Mouse (Mus musculus) lung, embryonic 14.5 days (tissue): ENCODE data around the gene Atic. TPM values are rescaled to one million over a fixed set of nuclear protein-coding genes. Genes with fewer than 3 reads are reported as not detected.
A peak's percentile ranks its signal among the peaks of the same experiment; 100 is the strongest.

Source experiments
- ATAC-seq: fragments of 200-750 bp; cut with Nextera tagmentation; 2 replicates; pipeline ENCODE4 v1.8.0; 2017; ENCODE audit warnings: mild to moderate bottlenecking, moderate TSS enrichment, moderate library complexity; ENCODE audit not compliant: insufficient read depth
- DNase-seq: peaks from one replicate; pipeline ENCODE4 v3.0.0-alpha.2; 2015
- H3K27ac ChIP-seq: fragments of 300-500 bp; sonication (generic); 2 replicates; pipeline ENCODE4 v1.5.1; 2014; ENCODE audit warnings: low read depth, mild to moderate bottlenecking, moderate library complexity
- H3K27me3 ChIP-seq: fragments of 300-500 bp; sonication (generic); 2 replicates; pipeline ENCODE4 v1.6.1; 2014; ENCODE audit warnings: low read length, control low read depth; ENCODE audit not compliant: insufficient read depth
- H3K36me3 ChIP-seq: fragments of 300-500 bp; sonication (generic); 2 replicates; pipeline ENCODE4 v1.6.1; 2014; ENCODE audit warnings: control low read depth; ENCODE audit not compliant: insufficient read depth
- H3K4me1 ChIP-seq: fragments of 300-500 bp; sonication (generic); 2 replicates; pipeline ENCODE4 v1.6.1; 2014; ENCODE audit warnings: antibody characterized with exemption, control low read depth; ENCODE audit not compliant: insufficient read depth
- H3K4me2 ChIP-seq: fragments of 300-500 bp; sonication (generic); 2 replicates; pipeline ENCODE4 v1.6.1; 2014; ENCODE audit warnings: mild to moderate bottlenecking
- H3K4me3 ChIP-seq: fragments of 300-500 bp; sonication (generic); 2 replicates; pipeline ENCODE4 v1.5.1; 2014; ENCODE audit warnings: low read depth, low read length
- H3K9ac ChIP-seq: fragments of 300-500 bp; sonication (generic); 2 replicates; pipeline ENCODE4 v1.6.1; 2014
- H3K9me3 ChIP-seq: fragments of 300-500 bp; sonication (generic); 2 replicates; pipeline ENCODE4 v1.6.1; 2016; ENCODE audit warnings: low read depth, low read length, control low read depth
- CTCF ChIP-seq: IDR thresholded peaks from 2 replicates; pipeline ENCODE4 v1.5.1; 2016; ENCODE audit warnings: antibody characterized with exemption, low read depth
- WGBS: fragments of 180-500 bp; shearing (Covaris S2); extraction: QIAGEN DNeasy Blood & Tissue Kit; methylation state at CpG from one replicate; pipeline ENCODE4 v1.1.7; 2014; 5-methylcytosine and 5-hydroxymethylcytosine counted together
- polyA plus RNA-seq: library from polyadenylated mRNA; unstranded; fragments of >200 nt; fragmentation: Nextera tagmentation; extraction: Ambion mirVana; gene quantifications from 2 replicates; pipeline ENCODE4 v1.2.1, GENCODE M21; 2014

Gene Atic
- polyA plus RNA-seq, 1 experiment from 2014 or later = 71.5 TPM

- Histone ChIP-seq H3K4me2 (no peak overlapping the region), H3K9me3 (no peaks in the 10 kb centered on the region), H3K4me3 (no peak overlapping the region), H3K4me1 (no peaks in the 10 kb centered on the region), H3K27ac (no peak overlapping the region), H3K27me3 (no peaks in the 10 kb centered on the region), H3K9ac (no peak overlapping the region), H3K36me3 (no peaks in the 10 kb centered on the region)
- TF ChIP-seq CTCF = no peak
- no peak for ATAC-seq
- DNase-seq = peak; percentile 46
- WGBS = 68% methylated on average over 3 of the region's 3 CpGs
These were observed 16.5 kb upstream of the Atic start for GRCm38 (mm10) chr1:71540437-71540836.

GRCm38 (mm10) chr1:71550626-71551195, 6.2 kb upstream of the Atic start:
- 54% methylated on average over 10 of the region's 10 CpGs for WGBS
- ATAC-seq (no peak), DNase-seq (no peak)
- no peak overlapping the region for H3K4me3 ChIP-seq
- TF ChIP-seq CTCF = no peak
- H3K9me3 ChIP-seq = no peaks in the 10 kb centered on the region
- H3K27me3 ChIP-seq = no peaks in the 10 kb centered on the region
- no peak overlapping the region for H3K4me2 ChIP-seq
- H3K27ac ChIP-seq = no peak overlapping the region
- no peak overlapping the region for H3K9ac ChIP-seq
- H3K4me1 ChIP-seq = no peaks in the 10 kb centered on the region
- H3K36me3 ChIP-seq = no peaks in the 10 kb centered on the region

DNA sequence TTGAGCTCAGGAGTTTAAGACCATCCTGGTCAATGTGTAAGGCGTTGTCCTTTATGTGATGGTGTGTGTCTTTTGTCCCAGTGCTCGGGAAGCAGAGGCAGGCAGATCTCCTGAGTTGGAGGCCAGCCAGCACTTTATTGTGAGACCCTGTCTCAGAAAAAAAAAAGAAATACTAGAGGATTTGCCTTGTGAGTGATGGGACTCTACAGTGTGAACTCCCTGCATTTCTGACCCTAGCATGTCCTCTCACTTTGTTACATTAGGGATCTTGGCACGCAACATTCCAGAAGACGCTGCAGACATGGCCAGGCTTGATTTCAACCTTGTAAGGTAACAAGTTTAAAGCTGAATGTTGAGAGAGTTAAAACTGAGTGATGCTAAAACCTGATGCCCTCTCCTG, 3.7 kb downstream of the Atic start:
- H3K36me3 ChIP-seq = peaks cover 58% of the 10 kb centered on the region
- ATAC-seq = no peak

DNA sequence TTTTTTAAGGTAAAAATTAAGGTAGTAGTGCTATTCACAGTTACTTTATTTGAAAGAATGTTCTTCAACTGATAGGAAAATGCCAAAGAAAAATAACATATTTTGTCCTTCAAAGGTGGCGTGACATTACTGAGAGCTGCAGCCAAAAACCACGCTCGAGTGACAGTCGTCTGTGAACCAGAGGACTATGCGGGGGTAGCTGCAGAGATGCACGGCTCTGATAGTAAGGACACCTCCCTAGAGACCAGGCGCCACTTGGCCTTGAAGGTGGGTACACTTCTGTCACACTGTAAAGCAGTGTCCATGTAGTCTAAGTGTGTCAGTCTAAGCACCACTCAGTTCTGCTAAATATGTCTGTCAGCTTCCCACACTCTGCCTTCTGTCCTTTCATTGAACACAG, 7.3 kb downstream of the Atic start:
- no peaks in the 10 kb centered on the region for H3K9me3 ChIP-seq
- no peaks in the 10 kb centered on the region for H3K4me1 ChIP-seq
- DNase-seq (no peak), ATAC-seq (no peak)
- no peak overlapping the region for H3K4me3 ChIP-seq
- no peak overlapping the region for H3K27ac ChIP-seq
- H3K27me3 ChIP-seq = no peaks in the 10 kb centered on the region
- WGBS = 91% methylated on average over 7 of the region's 7 CpGs
- H3K9ac ChIP-seq = no peak overlapping the region
- H3K4me2 ChIP-seq = no peak overlapping the region
- H3K36me3 ChIP-seq = peaks cover 84% of the 10 kb centered on the region
- TF ChIP-seq CTCF = no peak

More for the DNA sequence above, 3.7 kb downstream of the Atic start:
- H3K27me3 ChIP-seq = no peaks in the 10 kb centered on the region
- H3K9ac ChIP-seq = no peak overlapping the region
- TF ChIP-seq CTCF = no peak
- DNase-seq = no peak
- 96% methylated on average over 4 of the region's 4 CpGs for WGBS
- H3K4me1 ChIP-seq = no peaks in the 10 kb centered on the region; the same call in 1 of the 2 replicates
- H3K4me2 ChIP-seq = no peak overlapping the region
- H3K27ac ChIP-seq = no peak overlapping the region
- no peak overlapping the region for H3K4me3 ChIP-seq
- H3K9me3 ChIP-seq = no peaks in the 10 kb centered on the region

DNA sequence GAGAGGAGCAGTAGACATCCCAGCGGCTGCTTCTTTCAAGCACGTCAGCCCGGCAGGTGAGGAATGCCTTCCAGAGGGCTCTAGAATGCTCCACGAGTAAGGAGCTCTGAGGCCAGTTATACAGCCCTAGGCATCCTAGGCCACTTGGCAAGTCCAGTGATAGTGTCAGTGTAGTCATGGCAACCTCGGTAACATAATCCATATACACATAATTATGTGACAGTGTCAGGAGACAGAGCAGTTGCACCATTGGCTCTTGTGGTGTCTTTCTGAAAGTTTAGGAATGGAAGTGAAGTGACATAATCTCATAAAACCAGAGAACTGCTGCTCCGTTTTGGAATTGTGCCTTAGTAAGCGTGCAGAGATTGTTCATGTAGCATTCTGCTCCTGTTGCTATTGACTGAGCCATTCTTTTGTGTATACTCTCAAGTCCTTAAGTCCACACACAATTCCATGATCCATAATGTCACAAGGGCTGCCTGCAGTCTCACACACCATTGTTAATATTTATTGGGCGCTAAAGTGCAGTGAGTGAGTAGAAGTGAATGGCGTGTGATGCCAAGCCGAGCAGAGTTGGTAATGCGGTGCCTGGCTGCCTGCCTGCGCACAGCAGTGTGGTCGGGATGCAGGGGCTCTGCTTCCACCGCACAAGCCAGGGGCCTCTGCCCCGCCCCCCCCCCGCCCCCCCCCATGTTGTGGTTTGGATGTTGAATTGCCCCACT, 11.1 kb downstream of the Atic start:
- peak; percentile 74 for DNase-seq
- whole genome bisulfite sequencing = 65% methylated on average over 16 of the region's 16 CpGs
- no peak for TF ChIP-seq CTCF
- Histone ChIP-seq H3K9ac (no peak overlapping the region), H3K4me3 (no peak overlapping the region), H3K4me2 (no peak overlapping the region), H3K27me3 (no peaks in the 10 kb centered on the region), H3K4me1 (no peaks in the 10 kb centered on the region), H3K27ac (0 out of 2 replicates have a peak overlapping the region, but pooled peaks have one; percentile 16), H3K9me3 (no peaks in the 10 kb centered on the region), H3K36me3 (peaks cover 92% of the 10 kb centered on the region)
- peak; percentile 85 for ATAC-seq

DNA sequence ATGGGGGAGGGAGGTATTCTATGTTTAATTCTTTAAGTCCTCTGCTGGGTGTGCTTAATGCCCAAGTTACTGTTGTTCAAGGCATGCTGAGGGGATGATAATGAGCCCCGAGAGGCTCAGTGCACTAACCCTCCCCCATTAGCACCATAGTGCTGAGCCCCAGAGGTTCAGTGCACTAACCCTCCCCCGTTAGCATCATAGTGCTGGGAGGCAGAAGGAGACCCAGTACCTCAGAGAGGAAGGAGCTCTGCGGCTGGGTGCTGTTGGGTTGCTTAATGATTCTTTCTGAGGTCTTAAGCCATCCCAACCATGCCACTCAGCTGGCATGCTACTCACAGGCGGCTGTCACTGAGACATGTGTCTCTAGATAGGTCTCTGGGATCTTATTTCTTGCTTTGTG, 13.2 kb downstream of the Atic start:
- 85% methylated on average over 4 of the region's 4 CpGs for WGBS

DNA sequence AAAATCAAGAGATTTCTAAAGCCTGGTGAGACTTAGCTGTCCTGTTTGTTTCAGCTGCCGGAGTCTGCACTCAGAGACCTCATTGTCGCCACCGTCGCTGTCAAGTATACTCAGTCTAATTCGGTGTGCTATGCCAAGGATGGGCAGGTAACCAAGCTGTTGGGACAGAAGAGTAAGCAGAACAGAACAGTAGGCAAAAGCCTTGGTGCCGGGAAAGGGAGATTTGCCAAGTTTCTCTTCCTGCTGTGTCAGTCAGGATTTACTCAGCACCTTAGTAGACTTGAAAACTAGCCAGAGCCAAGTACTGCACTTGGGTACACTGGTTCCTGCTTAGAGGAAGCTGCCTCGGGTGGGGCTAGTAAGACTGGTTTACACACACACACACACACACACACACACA, 19.0 kb downstream of the Atic start:
- Histone ChIP-seq H3K4me1 (no peaks in the 10 kb centered on the region), H3K4me3 (no peak overlapping the region), H3K9me3 (no peaks in the 10 kb centered on the region), H3K27me3 (no peaks in the 10 kb centered on the region), H3K9ac (no peak overlapping the region), H3K36me3 (peaks cover 92% of the 10 kb centered on the region), H3K27ac (no peak overlapping the region), H3K4me2 (no peak overlapping the region)
- ATAC-seq (no peak), DNase-seq (no peak)
- TF ChIP-seq CTCF = no peak
- WGBS = 90% methylated on average over 7 of the region's 7 CpGs

More for the DNA sequence above, 13.2 kb downstream of the Atic start:
- no peaks in the 10 kb centered on the region for H3K4me1 ChIP-seq
- DNase-seq (no peak), ATAC-seq (no peak)
- no peak overlapping the region for H3K9ac ChIP-seq
- no peak overlapping the region for H3K27ac ChIP-seq
- no peak overlapping the region for H3K4me3 ChIP-seq
- H3K4me2 ChIP-seq = no peak overlapping the region
- TF ChIP-seq CTCF = no peak
- peaks cover 90% of the 10 kb centered on the region for H3K36me3 ChIP-seq
- H3K27me3 ChIP-seq = no peaks in the 10 kb centered on the region
- no peaks in the 10 kb centered on the region for H3K9me3 ChIP-seq
